Mouse (Mus musculus): ENCODE measurements around the gene Atp5b.
"Not testable (repeated sequence)": the region's sequence is repeated elsewhere in the genome, so short reads cannot be mapped to it uniquely, and the experiment has no call there.

- not testable (repeated sequence) for TF ChIP-seq POLR2A (IDR thresholded peaks at IDR 0.05; ENCODE audit: borderline replicate concordance, extremely low read depth, low read depth, low read length); CTCF (IDR thresholded peaks at IDR 0.05; ENCODE audit: insufficient read depth, low read length)
These were observed 4.1 kb downstream of the Atp5b start for GRCm38 (mm10) chr10:128087216-128087615.

Measured in lung, adult 2 months (tissue).